Mouse (Mus musculus): ENCODE measurements around the gene Sfta2.

The Sfta2 gene

DNA sequence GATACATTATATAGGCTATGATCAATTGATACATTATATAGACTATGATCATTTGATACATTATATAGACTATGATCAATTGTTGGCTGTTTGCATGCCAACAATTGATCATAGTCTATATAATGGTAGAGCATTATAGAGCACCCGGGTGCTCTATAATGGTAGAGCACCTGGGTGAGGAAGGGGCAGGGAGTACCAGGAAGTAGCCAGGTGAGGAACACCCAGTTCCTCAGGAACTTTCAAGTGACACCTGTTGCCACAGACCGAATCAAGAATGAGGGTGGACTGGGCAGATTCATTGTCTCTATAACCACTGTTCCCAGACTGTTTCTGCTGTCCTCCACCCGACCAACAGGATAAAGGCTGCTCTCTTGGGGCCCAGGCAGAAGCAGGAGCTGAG, 34.2 kb upstream of the Sfta2 start, which contains the start of gene 2300002M23Rik:
Gene 2300002M23Rik (plus strand): TSS at position 301 of the 400 bp plus-strand sequence.
- Histone ChIP-seq H3K4me1 (replicated peaks; ENCODE audit: low read depth, low read length) (peaks cover 26% of the 10 kb centered on the region), H3K36me3 (ENCODE audit: insufficient read depth, low read length) (no peaks in the 10 kb centered on the region), H3K4me3 (replicated peaks; ENCODE audit: low read length) (peak within 1 kb of the TSS; percentile 41), H3K9me3 (ENCODE audit: low read length) (no peaks in the 10 kb centered on the region), H3K27me3 (ENCODE audit: insufficient read depth, low read length) (peaks cover 24% of the 10 kb centered on the region)
- no peak for TF ChIP-seq NANOG (IDR thresholded peaks at IDR 0.05; ENCODE audit: borderline replicate concordance, low read length)
- no peak for TF ChIP-seq CTCF (conservative IDR thresholded peaks at IDR 0.05; ENCODE audit: low read length)
- no peak for TF ChIP-seq POU5F1 (IDR thresholded peaks at IDR 0.05; ENCODE audit: borderline replicate concordance, low read length)

DNA sequence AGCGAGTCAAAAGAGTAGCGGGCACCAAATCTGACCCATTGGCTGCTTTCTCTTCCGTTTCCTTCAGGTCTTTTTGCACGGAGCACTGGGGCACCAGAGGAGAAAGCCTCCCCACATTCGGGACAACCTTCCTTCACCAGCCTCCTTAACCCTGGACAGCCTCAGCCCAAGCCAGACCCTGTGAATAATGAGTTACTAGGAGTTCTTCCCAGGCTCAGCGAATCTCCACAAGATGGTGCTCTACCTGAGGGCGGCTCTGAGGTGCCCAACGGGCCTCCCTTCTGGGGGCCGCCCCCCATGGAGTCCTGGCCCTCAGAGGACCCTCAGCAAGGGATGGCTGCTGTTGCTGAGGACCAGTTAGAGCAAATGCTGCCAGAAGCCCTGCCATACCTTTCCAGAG, 33.6 kb upstream of the Sfta2 start:
- TF ChIP-seq CTCF (conservative IDR thresholded peaks at IDR 0.05; ENCODE audit: low read length) (peak; percentile 16; the same call in 1 of the 2 replicates), POU5F1 (IDR thresholded peaks at IDR 0.05; ENCODE audit: borderline replicate concordance, low read length) (no peak), NANOG (IDR thresholded peaks at IDR 0.05; ENCODE audit: borderline replicate concordance, low read length) (no peak)
- peak overlapping the region; percentile 41 for H3K4me3 ChIP-seq (replicated peaks; ENCODE audit: low read length)
- H3K36me3 ChIP-seq (ENCODE audit: insufficient read depth, low read length), result no peaks in the 10 kb centered on the region
- H3K27me3 ChIP-seq (ENCODE audit: insufficient read depth, low read length), result peaks cover 24% of the 10 kb centered on the region
- no peaks in the 10 kb centered on the region for H3K9me3 ChIP-seq (ENCODE audit: low read length)
- H3K4me1 ChIP-seq (replicated peaks; ENCODE audit: low read depth, low read length), result peaks cover 26% of the 10 kb centered on the region

DNA sequence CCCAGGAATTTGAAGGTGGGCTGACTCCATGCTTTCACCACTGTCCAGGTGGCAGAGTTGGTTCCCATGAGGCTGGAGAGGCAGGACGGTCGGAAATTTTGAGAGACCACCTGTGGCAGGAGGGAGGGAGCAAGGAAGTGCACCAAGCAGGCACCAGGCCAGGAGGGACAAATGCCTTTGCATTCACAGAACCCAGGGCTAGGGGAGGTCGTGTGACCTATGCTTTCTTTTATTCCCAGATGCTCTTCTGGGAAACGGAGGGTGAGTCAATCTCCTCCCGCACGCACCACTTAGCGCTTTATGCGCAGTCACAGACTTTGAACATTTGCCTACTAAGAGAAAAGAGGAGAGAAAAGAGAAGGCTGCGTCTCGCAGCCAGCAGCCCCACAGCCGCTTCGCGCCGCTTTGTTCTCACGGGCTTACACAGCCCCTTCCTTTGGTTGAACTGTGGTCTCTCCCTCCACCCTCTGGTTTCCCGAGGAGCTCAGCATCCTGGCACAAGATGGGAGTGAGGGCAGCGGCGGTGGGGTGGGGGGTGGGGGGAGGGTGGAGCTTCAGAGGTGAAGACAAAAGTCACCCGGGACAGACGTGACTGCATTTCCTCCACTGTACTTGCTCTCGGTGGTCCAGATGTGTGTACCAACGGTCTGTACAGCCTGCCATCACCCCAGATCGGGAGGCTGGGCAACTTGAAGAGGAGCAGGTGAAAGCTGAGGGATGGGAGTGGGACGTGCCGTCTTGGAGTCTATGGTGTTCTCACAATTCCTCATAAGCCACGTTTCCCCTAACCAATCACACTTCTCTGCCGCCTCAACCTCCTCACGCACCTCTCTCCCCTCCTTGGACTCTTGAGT, 32.0 kb upstream of the Sfta2 start:
- Histone ChIP-seq H3K27me3 (ENCODE audit: insufficient read depth, low read length) (peaks cover 24% of the 10 kb centered on the region), H3K4me3 (replicated peaks; ENCODE audit: low read length) (peak overlapping the region; percentile 46), H3K9me3 (ENCODE audit: low read length) (no peaks in the 10 kb centered on the region), H3K4me1 (replicated peaks; ENCODE audit: low read depth, low read length) (peaks cover 26% of the 10 kb centered on the region), H3K36me3 (ENCODE audit: insufficient read depth, low read length) (no peaks in the 10 kb centered on the region)
- no peak for TF ChIP-seq CTCF (conservative IDR thresholded peaks at IDR 0.05; ENCODE audit: low read length)
- TF ChIP-seq NANOG (IDR thresholded peaks at IDR 0.05; ENCODE audit: borderline replicate concordance, low read length), result no peak
- no peak for TF ChIP-seq POU5F1 (IDR thresholded peaks at IDR 0.05; ENCODE audit: borderline replicate concordance, low read length)

DNA sequence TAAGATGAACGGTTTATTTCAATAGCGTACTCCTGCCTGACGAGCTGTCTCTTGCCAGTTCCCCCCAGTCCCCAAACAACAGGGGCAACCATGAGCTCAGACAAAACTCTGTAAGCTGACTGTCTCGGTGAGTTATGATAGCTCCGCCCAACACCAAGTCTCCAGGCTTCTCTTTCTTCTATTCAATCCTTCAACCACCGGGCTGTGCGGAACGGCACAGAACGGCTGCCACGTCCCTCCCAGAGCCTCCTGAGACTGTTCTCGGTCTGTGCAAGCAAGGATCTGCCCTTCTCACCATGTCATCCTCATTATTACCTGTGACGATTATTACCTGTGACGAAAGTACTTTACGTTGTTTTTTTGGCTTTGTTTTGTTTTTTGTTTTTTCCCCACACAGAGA, 30.5 kb upstream of the Sfta2 start:
- H3K36me3 ChIP-seq (ENCODE audit: insufficient read depth, low read length), result no peaks in the 10 kb centered on the region
- no peak for TF ChIP-seq CTCF (conservative IDR thresholded peaks at IDR 0.05; ENCODE audit: low read length)
- TF ChIP-seq NANOG (IDR thresholded peaks at IDR 0.05; ENCODE audit: borderline replicate concordance, low read length), result no peak
- TF ChIP-seq POU5F1 (IDR thresholded peaks at IDR 0.05; ENCODE audit: borderline replicate concordance, low read length), result no peak
- H3K4me3 ChIP-seq (replicated peaks; ENCODE audit: low read length), result no peak overlapping the region
- peaks cover 32% of the 10 kb centered on the region for H3K4me1 ChIP-seq (replicated peaks; ENCODE audit: low read depth, low read length)
- H3K9me3 ChIP-seq (ENCODE audit: low read length), result no peaks in the 10 kb centered on the region
- peaks cover 33% of the 10 kb centered on the region for H3K27me3 ChIP-seq (ENCODE audit: insufficient read depth, low read length)

DNA sequence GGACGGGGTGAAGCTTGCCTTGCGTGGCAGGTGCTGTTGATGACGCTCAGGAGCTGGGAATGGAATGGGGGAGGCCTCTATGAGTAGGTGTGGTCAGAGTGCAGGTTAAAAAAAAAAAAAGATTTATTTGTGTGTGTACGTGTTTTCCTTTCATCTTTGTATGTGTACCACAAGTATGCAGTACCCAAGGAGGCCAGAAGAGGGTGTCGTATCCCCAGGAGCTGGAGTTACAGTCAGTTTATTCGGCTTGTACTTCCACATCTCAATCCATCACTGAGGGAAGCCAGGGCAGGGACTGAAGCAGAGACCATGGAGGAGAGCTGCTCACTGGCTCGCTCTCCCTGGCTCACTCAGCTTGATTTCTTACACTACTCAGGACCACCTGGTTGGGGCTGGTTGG, 29.9 kb upstream of the Sfta2 start:
- TF ChIP-seq NANOG (IDR thresholded peaks at IDR 0.05; ENCODE audit: borderline replicate concordance, low read length) (no peak), CTCF (conservative IDR thresholded peaks at IDR 0.05; ENCODE audit: low read length) (peak; percentile 71)
- H3K36me3 ChIP-seq (ENCODE audit: insufficient read depth, low read length), result no peaks in the 10 kb centered on the region
- no peak overlapping the region for H3K4me3 ChIP-seq (replicated peaks; ENCODE audit: low read length)

DNA sequence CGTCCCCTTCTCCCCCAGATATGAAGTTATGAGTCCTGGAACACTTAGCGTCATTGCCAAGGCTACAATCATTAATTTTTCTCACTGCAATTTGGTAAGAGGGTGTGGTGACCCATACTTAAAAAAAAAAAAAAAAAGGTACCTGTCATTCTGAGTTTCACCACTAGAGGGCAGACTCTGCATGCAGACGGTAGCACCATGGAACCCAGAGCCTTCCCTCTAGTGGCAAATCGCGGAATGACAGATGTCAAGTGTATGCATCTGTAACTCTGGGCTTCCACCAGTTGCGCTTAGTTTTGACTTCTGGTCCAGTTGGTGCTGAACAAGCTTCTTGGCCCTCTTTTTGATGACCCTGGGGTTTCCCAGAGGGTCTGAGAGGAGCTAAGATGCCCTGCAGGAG, 23.1 kb upstream of the Sfta2 start:
- Histone ChIP-seq H3K27me3 (ENCODE audit: insufficient read depth, low read length) (peaks cover 14% of the 10 kb centered on the region), H3K36me3 (ENCODE audit: insufficient read depth, low read length) (no peaks in the 10 kb centered on the region), H3K9me3 (ENCODE audit: low read length) (peaks cover 7% of the 10 kb centered on the region), H3K4me1 (replicated peaks; ENCODE audit: low read depth, low read length) (peaks cover 11% of the 10 kb centered on the region), H3K4me3 (replicated peaks; ENCODE audit: low read length) (no peak overlapping the region)
- TF ChIP-seq CTCF (conservative IDR thresholded peaks at IDR 0.05; ENCODE audit: low read length) (peak; percentile 98), POU5F1 (IDR thresholded peaks at IDR 0.05; ENCODE audit: borderline replicate concordance, low read length) (no peak), NANOG (IDR thresholded peaks at IDR 0.05; ENCODE audit: borderline replicate concordance, low read length) (no peak)

More for the DNA sequence above, 29.9 kb upstream of the Sfta2 start:
- H3K4me1 ChIP-seq (replicated peaks; ENCODE audit: low read depth, low read length), result peaks cover 36% of the 10 kb centered on the region
- peaks cover 38% of the 10 kb centered on the region for H3K27me3 ChIP-seq (ENCODE audit: insufficient read depth, low read length)
- no peaks in the 10 kb centered on the region for H3K9me3 ChIP-seq (ENCODE audit: low read length)

DNA sequence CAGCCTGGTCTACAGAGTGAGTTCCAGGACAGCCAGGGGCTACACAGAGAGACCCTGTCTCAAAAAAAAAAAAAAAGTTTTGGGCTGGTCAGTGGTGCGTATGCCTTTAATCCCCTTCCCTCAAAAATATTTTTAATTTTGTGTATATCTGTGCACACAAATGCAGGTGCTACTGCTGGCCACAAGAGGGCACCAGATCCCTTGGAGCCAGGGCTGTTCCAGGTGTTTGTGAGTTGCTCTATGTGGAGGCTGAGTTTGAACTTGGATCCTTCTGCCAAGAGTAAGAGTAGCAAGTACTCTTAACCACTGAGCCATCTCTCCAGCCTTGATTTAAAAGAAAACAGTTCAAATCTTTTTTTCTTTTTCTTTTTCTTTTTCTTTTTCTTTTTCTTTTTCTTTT, 18.4 kb upstream of the Sfta2 start:
- TF ChIP-seq CTCF (conservative IDR thresholded peaks at IDR 0.05; ENCODE audit: low read length) (peak; percentile 56), POU5F1 (IDR thresholded peaks at IDR 0.05; ENCODE audit: borderline replicate concordance, low read length) (no peak), NANOG (IDR thresholded peaks at IDR 0.05; ENCODE audit: borderline replicate concordance, low read length) (no peak)
- Histone ChIP-seq H3K4me1 (replicated peaks; ENCODE audit: low read depth, low read length) (peaks cover 13% of the 10 kb centered on the region), H3K27me3 (ENCODE audit: insufficient read depth, low read length) (no peaks in the 10 kb centered on the region), H3K36me3 (ENCODE audit: insufficient read depth, low read length) (no peaks in the 10 kb centered on the region), H3K4me3 (replicated peaks; ENCODE audit: low read length) (no peak overlapping the region), H3K9me3 (ENCODE audit: low read length) (peaks cover 14% of the 10 kb centered on the region)

DNA sequence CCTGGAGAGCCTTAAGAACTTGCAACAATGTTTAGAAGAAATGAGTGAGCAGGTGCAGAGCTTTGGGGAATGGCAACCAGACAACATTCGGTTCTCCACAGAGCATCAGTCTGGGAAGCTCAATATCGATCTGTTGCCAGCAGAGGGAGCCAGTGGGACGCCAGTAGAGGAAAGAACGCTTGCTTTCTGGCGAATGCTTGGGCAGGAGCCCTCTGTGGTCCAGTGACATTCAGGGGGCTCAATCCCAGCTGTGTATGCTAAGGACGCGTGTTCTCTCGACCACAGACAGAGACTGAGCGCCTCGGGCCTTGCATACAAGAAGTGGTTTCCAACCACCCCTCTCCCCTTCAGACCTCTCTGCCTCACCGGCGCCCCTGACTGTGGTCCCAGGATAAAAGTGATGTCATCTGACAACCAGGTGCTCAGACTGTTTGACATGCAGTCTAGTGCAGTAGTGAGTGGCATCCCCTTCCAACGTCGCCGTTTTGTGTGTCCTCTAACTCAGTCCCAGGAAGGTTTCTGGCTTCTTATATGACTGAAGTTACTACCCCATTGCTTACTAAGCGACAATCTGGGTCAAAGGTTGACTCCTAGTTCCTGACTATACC, 16.9 kb upstream of the Sfta2 start:
- Histone ChIP-seq H3K9me3 (ENCODE audit: low read length) (peaks cover 10% of the 10 kb centered on the region), H3K36me3 (ENCODE audit: insufficient read depth, low read length) (no peaks in the 10 kb centered on the region), H3K27me3 (ENCODE audit: insufficient read depth, low read length) (no peaks in the 10 kb centered on the region), H3K4me3 (replicated peaks; ENCODE audit: low read length) (no peak overlapping the region), H3K4me1 (replicated peaks; ENCODE audit: low read depth, low read length) (peaks cover 19% of the 10 kb centered on the region)
- TF ChIP-seq NANOG (IDR thresholded peaks at IDR 0.05; ENCODE audit: borderline replicate concordance, low read length) (no peak), POU5F1 (IDR thresholded peaks at IDR 0.05; ENCODE audit: borderline replicate concordance, low read length) (no peak), CTCF (conservative IDR thresholded peaks at IDR 0.05; ENCODE audit: low read length) (peak; percentile 54)

Measured in E14TG2a.4 (cell line).